Mouse (Mus musculus) stomach, embryonic 16.5 days (tissue): Measurements from ENCODE around the gene Efna5. TPM values are rescaled to one million over a fixed set of nuclear protein-coding genes. Genes with fewer than 3 reads are reported as not detected.

Experiments
- ATAC-seq: fragments of 200-750 bp; cut with Nextera tagmentation; 2 replicates; pipeline ENCODE4 v1.8.0; 2017; ENCODE audit warnings: moderate number of reproducible peaks, moderate TSS enrichment; ENCODE audit not compliant: insufficient read depth, low FRiP score
- H3K27ac ChIP-seq: fragments of 300-500 bp; sonication (generic); 2 replicates; pipeline ENCODE4 v1.5.1; 2014; ENCODE audit warnings: low read length
- H3K27me3 ChIP-seq: fragments of 300-500 bp; sonication (generic); 2 replicates; pipeline ENCODE4 v1.6.1; 2014; ENCODE audit warnings: low read length, control low read depth, mixed read lengths; ENCODE audit not compliant: control insufficient read depth, insufficient read depth
- H3K36me3 ChIP-seq: fragments of 300-500 bp; sonication (generic); 2 replicates; pipeline ENCODE4 v1.6.1; 2014; ENCODE audit warnings: low read length; ENCODE audit not compliant: control insufficient read depth, insufficient read depth
- H3K4me1 ChIP-seq: fragments of 300-500 bp; sonication (generic); 2 replicates; pipeline ENCODE4 v1.6.1; 2014; ENCODE audit warnings: low read length, control low read depth, mixed read lengths; ENCODE audit not compliant: control insufficient read depth, insufficient read depth
- H3K4me2 ChIP-seq: fragments of 300-500 bp; sonication (generic); 2 replicates; pipeline ENCODE4 v1.6.1; 2014; ENCODE audit warnings: low read depth, low read length, mixed read lengths
- H3K4me3 ChIP-seq: fragments of 300-500 bp; sonication (generic); replicated peaks from 2 replicates; pipeline ENCODE4 v1.5.1; 2014; ENCODE audit warnings: mild to moderate bottlenecking, low read length
- H3K9ac ChIP-seq: fragments of 300-500 bp; sonication (generic); 2 replicates; pipeline ENCODE4 v1.6.1; 2014; ENCODE audit warnings: low read length
- H3K9me3 ChIP-seq: fragments of 300-500 bp; sonication (generic); replicated peaks from 2 replicates; pipeline ENCODE4 v1.6.1; 2016; ENCODE audit warnings: low read length, control low read depth; ENCODE audit not compliant: control insufficient read depth
- WGBS: fragments of 180-500 bp; shearing (Covaris S2); extraction: QIAGEN DNeasy Blood & Tissue Kit; methylation state at CpG from one replicate; pipeline ENCODE4 v1.1.7; 2014; 5-methylcytosine and 5-hydroxymethylcytosine counted together
- polyA plus RNA-seq: library from polyadenylated mRNA; unstranded; fragments of >200 nt; fragmentation: Nextera tagmentation; extraction: Ambion mirVana; gene quantifications from 2 replicates; pipeline ENCODE4 v1.2.1, GENCODE M21; 2015

Gene Efna5
- polyA plus RNA-seq, 1 experiment from 2014 or later: 36.9 TPM

GRCm38 (mm10) chr17:62565632-62566031 is 315.5 kb downstream of the Efna5 start:
- H3K4me2 ChIP-seq: no peak overlapping the region
- peak; percentile 53; the same call in 1 of the 2 replicates for ATAC-seq
- 57% methylated on average over 1 of the region's 1 CpGs for WGBS
- H3K27ac ChIP-seq: no peak overlapping the region
- H3K4me1 ChIP-seq: no peaks in the 10 kb centered on the region
- no peak overlapping the region for H3K9ac ChIP-seq
- no peaks in the 10 kb centered on the region for H3K36me3 ChIP-seq
- H3K9me3 ChIP-seq: no peaks in the 10 kb centered on the region
- no peak overlapping the region for H3K4me3 ChIP-seq
- no peaks in the 10 kb centered on the region for H3K27me3 ChIP-seq

- Histone ChIP-seq H3K4me2 (no peak overlapping the region), H3K27me3 (no peaks in the 10 kb centered on the region), H3K4me3 (no peak overlapping the region), H3K9me3 (no peaks in the 10 kb centered on the region), H3K36me3 (no peaks in the 10 kb centered on the region), H3K9ac (no peak overlapping the region), H3K27ac (no peak overlapping the region), H3K4me1 (no peaks in the 10 kb centered on the region)
- 47% methylated on average over 7 of the region's 7 CpGs for WGBS
- no peak for ATAC-seq
Measured at GRCm38 (mm10) chr17:62562439-62562838, 318.7 kb downstream of the Efna5 start.

GRCm38 (mm10) chr17:62557215-62557614 is 323.9 kb downstream of the Efna5 start:
- Histone ChIP-seq H3K27ac (no peak overlapping the region), H3K9ac (no peak overlapping the region), H3K36me3 (no peaks in the 10 kb centered on the region), H3K9me3 (no peaks in the 10 kb centered on the region), H3K27me3 (no peaks in the 10 kb centered on the region), H3K4me2 (no peak overlapping the region; the same call in 1 of the 2 replicates), H3K4me3 (no peak overlapping the region), H3K4me1 (peaks cover 6% of the 10 kb centered on the region; the same call in 1 of the 2 replicates)
- WGBS: 59% methylated on average over 6 of the region's 6 CpGs
- ATAC-seq: peak; percentile 37; the same call in 1 of the 2 replicates
